Mouse (Mus musculus) kidney, postnatal 0 days (tissue): Measurements from ENCODE around the gene Smok2b. TPM values are rescaled to one million over a fixed set of nuclear protein-coding genes. Genes with fewer than 3 reads are reported as not detected.
"Not testable (repeated sequence)": the region's sequence is repeated elsewhere in the genome, so short reads cannot be mapped to it uniquely, and the experiment has no call there.

ENCODE experiments used
- ATAC-seq: fragments of 200-750 bp; cut with Nextera tagmentation; replicated peaks from 2 replicates; pipeline ENCODE4 v1.8.0; 2017; ENCODE audit warnings: low read depth, moderate number of reproducible peaks, moderate TSS enrichment, moderate library complexity; ENCODE audit not compliant: low FRiP score
- DNase-seq: peaks from one replicate; pipeline ENCODE4 v3.0.0-alpha.2; 2016; ENCODE audit warnings: low spot score
- H3K27ac ChIP-seq: fragments of 300-500 bp; sonication (generic); 2 replicates; pipeline ENCODE4 v1.5.1; 2014; ENCODE audit warnings: mild to moderate bottlenecking
- H3K27me3 ChIP-seq: fragments of 300-500 bp; sonication (generic); 2 replicates; pipeline ENCODE4 v1.6.1; 2014; ENCODE audit warnings: low read length, mixed read lengths; ENCODE audit not compliant: insufficient read depth
- H3K36me3 ChIP-seq: fragments of 300-500 bp; sonication (generic); 2 replicates; pipeline ENCODE4 v1.6.1; 2014; ENCODE audit warnings: low read length, mixed read lengths; ENCODE audit not compliant: insufficient read depth
- H3K4me1 ChIP-seq: fragments of 300-500 bp; sonication (generic); replicated peaks from 2 replicates; pipeline ENCODE4 v1.6.1; 2014; ENCODE audit warnings: antibody characterized with exemption, low read length, mixed read lengths; ENCODE audit not compliant: insufficient read depth
- H3K4me2 ChIP-seq: fragments of 300-500 bp; sonication (generic); 2 replicates; pipeline ENCODE4 v1.6.1; 2014; ENCODE audit warnings: mild to moderate bottlenecking, low read length, moderate library complexity, mixed read lengths
- H3K4me3 ChIP-seq: fragments of 300-500 bp; sonication (generic); replicated peaks from 2 replicates; pipeline ENCODE4 v1.5.1; 2014; ENCODE audit warnings: low read depth, low read length
- H3K9ac ChIP-seq: fragments of 300-500 bp; sonication (generic); 2 replicates; pipeline ENCODE4 v1.6.1; 2014; ENCODE audit warnings: low read depth, low read length
- H3K9me3 ChIP-seq: fragments of 300-500 bp; sonication (generic); replicated peaks from 2 replicates; pipeline ENCODE4 v1.6.1; 2016; ENCODE audit warnings: low read length, inconsistent platforms, mixed read lengths
- WGBS: fragments of 180-500 bp; shearing (Covaris S2); extraction: QIAGEN DNeasy Blood & Tissue Kit; methylation state at CpG from one replicate; pipeline ENCODE4 v1.1.7; 2014; 5-methylcytosine and 5-hydroxymethylcytosine counted together
- polyA plus RNA-seq: library from polyadenylated mRNA; unstranded; fragments of >200 nt; fragmentation: Nextera tagmentation; extraction: Ambion mirVana; gene quantifications from 2 replicates; pipeline ENCODE4 v1.2.1, GENCODE M21; 2015

Smok2b gene
- polyA plus RNA-seq, result not detected in 2 replicates

DNA sequence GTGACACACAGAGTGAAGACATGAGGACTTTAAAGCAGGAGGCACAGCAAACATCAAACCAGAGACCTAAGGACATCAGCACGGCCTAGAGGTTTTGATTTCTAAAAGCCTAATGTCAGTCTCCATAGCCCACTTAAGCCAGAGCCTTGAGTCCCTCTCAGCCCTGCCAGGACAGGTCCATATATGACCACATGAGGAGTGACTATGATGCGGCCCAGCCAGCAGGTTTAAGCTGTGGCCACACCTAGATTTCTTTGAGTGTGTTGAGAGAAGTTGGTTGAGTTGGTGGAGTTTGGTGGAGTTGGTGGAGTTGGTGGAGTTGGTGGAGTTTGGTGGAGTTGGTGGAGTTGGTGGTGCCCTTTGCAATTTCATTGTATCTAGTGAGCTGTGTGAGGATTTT lies at the start of gene Smok2b:
Gene Smok2b (plus strand): TSS at position 301 of the 400 bp plus-strand sequence.
- not testable (repeated sequence) for H3K4me2 ChIP-seq, H3K4me1 ChIP-seq, H3K4me3 ChIP-seq, ATAC-seq, H3K36me3 ChIP-seq, H3K27ac ChIP-seq, DNase-seq, H3K9ac ChIP-seq, H3K27me3 ChIP-seq
- WGBS, result 78% methylated on average over 2 of the region's 2 CpGs
- H3K9me3 ChIP-seq, result peaks cover 22% of the 10 kb centered on the region; the same call in 1 of the 2 replicates

- not testable (repeated sequence) for DNase-seq, H3K27ac ChIP-seq
- WGBS, result 90% methylated on average over 5 of the region's 5 CpGs
Measured at GRCm38 (mm10) chr17:13180491-13180890, 49.6 kb upstream of the Smok2b start.

GRCm38 (mm10) chr17:13182712-13183111 lies 47.3 kb upstream of the Smok2b start:
- not testable (repeated sequence) for ATAC-seq, H3K27me3 ChIP-seq, H3K4me2 ChIP-seq, H3K9me3 ChIP-seq, H3K4me3 ChIP-seq, DNase-seq, H3K4me1 ChIP-seq, H3K36me3 ChIP-seq, H3K27ac ChIP-seq, H3K9ac ChIP-seq
- WGBS, result 66% methylated on average over 2 of the region's 4 CpGs

More at GRCm38 (mm10) chr17:13180491-13180890, 49.6 kb upstream of the Smok2b start:
- H3K9ac ChIP-seq, H3K27me3 ChIP-seq, H3K4me3 ChIP-seq, H3K9me3 ChIP-seq, H3K36me3 ChIP-seq, ATAC-seq, H3K4me2 ChIP-seq, H3K4me1 ChIP-seq: not testable (repeated sequence)

DNA sequence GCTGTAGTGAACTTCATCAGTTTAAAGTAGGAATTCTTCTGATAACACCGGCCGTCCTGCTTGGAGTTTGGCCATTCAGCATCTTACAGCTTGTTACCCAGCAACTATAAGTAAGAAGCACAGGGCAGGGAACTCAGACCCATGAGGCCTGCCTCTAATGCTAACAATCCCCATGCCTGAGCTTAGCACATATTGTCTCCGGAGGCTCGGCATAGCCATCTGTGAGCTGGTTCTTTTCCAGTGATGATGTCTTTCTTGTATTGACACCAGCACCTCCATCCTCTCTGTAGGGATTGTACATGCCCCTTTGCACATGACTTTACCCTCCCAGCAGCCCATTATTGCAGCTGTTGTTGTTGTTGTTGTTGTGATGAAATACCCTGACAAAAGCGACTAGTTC lies 45.5 kb upstream of the Smok2b start:
- H3K27me3 ChIP-seq, H3K4me1 ChIP-seq, H3K27ac ChIP-seq, H3K9me3 ChIP-seq, H3K36me3 ChIP-seq, H3K4me3 ChIP-seq, H3K4me2 ChIP-seq, H3K9ac ChIP-seq, ATAC-seq, DNase-seq: not testable (repeated sequence)
- 94% methylated on average over 4 of the region's 5 CpGs for WGBS

DNA sequence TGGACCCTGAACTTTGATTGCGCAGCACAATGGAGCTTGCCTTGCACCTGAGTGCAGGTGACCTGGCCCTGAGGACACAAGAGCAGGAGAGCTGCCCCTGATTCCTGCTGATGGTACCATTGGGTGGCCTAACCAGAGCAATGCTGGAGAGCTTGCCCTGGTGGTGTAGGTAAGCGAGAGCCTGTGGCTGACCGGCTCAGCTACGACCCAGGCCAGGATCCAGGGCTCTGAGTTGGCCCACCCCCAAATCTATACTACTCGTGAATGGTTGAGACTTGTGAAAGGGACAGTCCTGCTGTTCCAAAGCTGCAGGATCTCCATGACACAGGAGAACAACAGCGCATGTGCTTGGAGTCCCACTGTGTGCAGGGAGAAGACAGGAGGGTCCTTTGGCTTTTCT lies 43.5 kb upstream of the Smok2b start:
- not testable (repeated sequence) for H3K4me1 ChIP-seq, H3K9ac ChIP-seq, H3K9me3 ChIP-seq, DNase-seq, H3K27ac ChIP-seq, H3K4me2 ChIP-seq, H3K36me3 ChIP-seq, H3K27me3 ChIP-seq, H3K4me3 ChIP-seq
- ATAC-seq, result 0 out of 2 replicates have a peak, but pooled peaks have one; percentile 3
- WGBS, result 87% methylated on average over 6 of the region's 6 CpGs

- ATAC-seq, H3K4me3 ChIP-seq, H3K4me1 ChIP-seq, DNase-seq, H3K27me3 ChIP-seq, H3K4me2 ChIP-seq, H3K36me3 ChIP-seq, H3K27ac ChIP-seq, H3K9me3 ChIP-seq, H3K9ac ChIP-seq: not testable (repeated sequence)
- WGBS, result 58% methylated on average over 6 of the region's 6 CpGs
Measured at GRCm38 (mm10) chr17:13187621-13188020, 42.4 kb upstream of the Smok2b start.

- not testable (repeated sequence) for DNase-seq, H3K4me1 ChIP-seq, H3K9me3 ChIP-seq, H3K27ac ChIP-seq, H3K4me3 ChIP-seq, H3K4me2 ChIP-seq, ATAC-seq, H3K36me3 ChIP-seq, H3K27me3 ChIP-seq, H3K9ac ChIP-seq
- 92% methylated on average over 2 of the region's 2 CpGs for WGBS
Measured at GRCm38 (mm10) chr17:13188846-13189245, 41.2 kb upstream of the Smok2b start.

DNA sequence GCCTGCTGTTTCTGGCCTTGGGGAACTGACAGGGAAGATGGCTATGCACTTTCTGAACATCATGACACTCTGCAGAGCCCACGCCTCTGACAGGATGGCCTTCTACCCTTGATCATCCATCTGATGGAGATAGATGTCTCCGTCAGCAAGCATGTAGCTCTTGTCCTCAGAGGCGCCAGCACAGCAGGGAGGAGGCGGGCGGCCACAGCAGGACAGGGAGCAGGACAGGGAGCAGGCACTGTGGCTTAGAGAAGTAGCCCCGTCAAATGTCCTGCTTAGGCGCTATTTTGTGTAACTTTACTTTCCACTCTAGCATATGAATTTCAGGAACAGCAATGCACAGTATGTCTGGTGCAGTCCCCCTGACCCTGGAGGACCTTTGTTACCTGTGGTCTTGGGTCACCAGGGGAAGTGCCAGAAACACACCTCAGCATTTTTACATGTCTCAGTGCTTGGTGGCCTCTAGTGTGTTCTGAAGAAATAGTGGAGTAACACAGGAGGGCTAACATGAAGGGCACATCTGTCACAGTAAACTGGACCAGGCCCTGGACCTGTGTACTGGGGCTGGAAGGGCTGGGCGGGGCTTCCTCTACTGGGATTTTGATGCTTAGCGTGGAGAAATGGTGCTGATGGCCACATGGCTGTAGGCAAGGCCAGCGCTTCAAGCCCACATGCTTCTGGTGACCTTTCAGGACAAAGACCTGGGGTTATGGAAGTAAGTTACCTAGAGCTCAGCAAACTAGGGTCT lies 39.0 kb upstream of the Smok2b start:
- not testable (repeated sequence) for H3K4me1 ChIP-seq, H3K9ac ChIP-seq, H3K36me3 ChIP-seq, H3K4me2 ChIP-seq, H3K27me3 ChIP-seq, H3K9me3 ChIP-seq, DNase-seq, H3K27ac ChIP-seq, ATAC-seq, H3K4me3 ChIP-seq
- WGBS, result 87% methylated on average over 10 of the region's 10 CpGs

DNA sequence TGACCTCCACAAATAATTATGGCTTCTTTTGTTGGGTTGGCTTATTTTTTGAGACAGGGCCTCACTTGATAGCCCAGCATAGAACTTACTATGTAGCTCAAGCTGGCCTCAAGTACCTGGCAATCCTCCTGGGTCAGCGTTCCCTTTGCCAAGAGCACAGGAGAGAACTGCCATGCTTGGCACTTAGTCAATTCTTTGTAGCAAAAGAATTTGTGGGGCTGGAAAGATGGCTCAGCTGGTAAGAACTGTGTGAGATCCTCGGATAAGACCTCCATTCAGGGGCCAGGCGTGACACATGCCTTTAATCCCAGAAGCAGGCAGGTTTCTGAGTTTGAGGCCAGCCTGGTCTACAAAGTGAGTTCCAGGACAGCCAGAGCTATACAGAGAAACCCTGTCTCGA lies 33.6 kb upstream of the Smok2b start:
- not testable (repeated sequence) for H3K36me3 ChIP-seq, H3K4me2 ChIP-seq, DNase-seq, H3K9ac ChIP-seq, H3K27me3 ChIP-seq, H3K27ac ChIP-seq, H3K4me1 ChIP-seq, H3K4me3 ChIP-seq, ATAC-seq
- peaks cover 13% of the 10 kb centered on the region; the same call in 1 of the 2 replicates for H3K9me3 ChIP-seq
- 63% methylated on average over 4 of the region's 4 CpGs for WGBS
